In the genomic region with DNA sequence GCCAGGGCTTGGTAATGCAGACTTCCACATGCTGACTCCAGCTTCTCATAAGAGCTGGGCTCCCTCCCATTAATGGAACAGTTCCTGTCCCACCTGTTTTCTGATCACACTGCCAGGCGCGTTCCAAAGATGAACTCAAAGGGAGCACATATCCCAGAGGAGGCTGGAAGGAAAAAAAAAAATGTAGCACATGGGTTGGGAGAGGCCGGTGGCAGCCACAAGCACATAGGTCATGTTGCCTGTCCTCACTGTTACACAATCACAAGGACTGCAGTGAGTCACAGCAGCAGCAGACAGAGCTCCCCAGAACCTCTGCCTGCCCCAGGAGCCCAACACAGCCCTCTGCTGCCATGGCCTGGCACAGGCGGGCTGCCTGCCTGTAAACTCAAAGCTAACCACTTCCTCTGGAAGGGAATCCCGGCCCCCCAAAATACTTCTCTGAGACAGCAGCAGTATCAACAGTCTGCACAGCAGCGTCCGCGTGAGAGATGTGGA, we compare ENCODE assay signal across 8 mouse cellular contexts.
DNase-seq lines count a peak whose midpoint lies in the region; ATAC-seq and TF ChIP-seq lines count a peak whose summit lies in the region.

No protein-coding gene starts in this region.

- H3K27ac ChIP-seq in liver, embryonic 14.5 days, result no peak overlapping the region
- no peak overlapping the region for H3K27ac ChIP-seq in midbrain, postnatal 0 days (ENCODE audit: low read depth, low read length)
- H3K27ac ChIP-seq in forebrain, embryonic 11.5 days (ENCODE audit: low read depth, low read length), result no peak overlapping the region

- H3K9ac ChIP-seq in liver, embryonic 14.5 days (replicated peaks), result no peak overlapping the region
- H3K9ac ChIP-seq in midbrain, postnatal 0 days (replicated peaks; ENCODE audit: low read length, poor library complexity, severe bottlenecking), result no peak overlapping the region
- H3K9ac ChIP-seq in forebrain, embryonic 11.5 days (ENCODE audit: low read length), result no peak overlapping the region

- TF ChIP-seq EP300 in liver, embryonic 14.5 days (IDR thresholded peaks at IDR 0.05; ENCODE audit: low read depth), result no peak

- DNase-seq in CD8-positive naive resting alpha-beta T cell, adult 2 months (ENCODE audit: low read depth in 2 of 2, low spot score in 2 of 2), result peak; percentile 43 to 62
- DNase-seq in adrenal gland, adult 18-20 months (ENCODE audit: low spot score in 2 of 2), result peak; percentile 57 to 59
- DNase-seq in heart, adult 18-20 months, result peak; percentile 61 to 85
- DNase-seq in liver, embryonic 14.5 days (ENCODE audit: low read depth in 3 of 3, low spot score in 3 of 3), result peak in 2 of 3 experiments; percentile 15 to 27
- peak; percentile 13 to 17 for DNase-seq in right cerebral cortex, postnatal 36 days (ENCODE audit: low spot score in 2 of 2)
- DNase-seq in midbrain, postnatal 0 days (ENCODE audit: low spot score), result no peak
- no peak for DNase-seq in spleen, postnatal 4 days (ENCODE audit: low spot score in 2 of 2)
- no peak for DNase-seq in forebrain, embryonic 11.5 days (ENCODE audit: low spot score)

- peaks cover 0 to 8% of the 10 kb centered on the region in 2 experiments; a peak in 2 of 4 replicates for H3K4me1 ChIP-seq in liver, embryonic 14.5 days (replicated peaks; ENCODE audit: control insufficient read depth in 2 of 2, insufficient read depth in 2 of 2, low read length in 1 of 2)
- no peaks in the 10 kb centered on the region for H3K4me1 ChIP-seq in midbrain, postnatal 0 days (ENCODE audit: insufficient read depth, low read length)
- no peaks in the 10 kb centered on the region for H3K4me1 ChIP-seq in forebrain, embryonic 11.5 days (replicated peaks; ENCODE audit: control insufficient read depth, insufficient read depth, low read length)

- no peak overlapping the region for H3K4me2 ChIP-seq in liver, embryonic 14.5 days (ENCODE audit: low read depth)
- no peak overlapping the region for H3K4me2 ChIP-seq in midbrain, postnatal 0 days (ENCODE audit: low read depth, low read length, poor library complexity, severe bottlenecking)
- no peak overlapping the region for H3K4me2 ChIP-seq in forebrain, embryonic 11.5 days (ENCODE audit: low read depth, low read length, severe bottlenecking)

- TF ChIP-seq CTCF in liver, embryonic 14.5 days (IDR thresholded peaks at IDR 0.05; ENCODE audit: low read depth), result peak; percentile 47
- TF ChIP-seq CTCF in midbrain, postnatal 0 days (IDR thresholded peaks at IDR 0.05), result no peak

- 25% methylated on average over 8 of the region's 8 CpGs for WGBS in liver, embryonic 14.5 days (ENCODE audit: insufficient replicate concordance)
- WGBS in midbrain, postnatal 0 days, result 80% methylated on average over 8 of the region's 8 CpGs
- WGBS in forebrain, embryonic 11.5 days, result 82% methylated on average over 8 of the region's 8 CpGs

- no peaks in the 10 kb centered on the region for H3K36me3 ChIP-seq in liver, embryonic 14.5 days (replicated peaks; ENCODE audit: control insufficient read depth, insufficient read depth, low read depth)
- no peaks in the 10 kb centered on the region for H3K36me3 ChIP-seq in midbrain, postnatal 0 days (ENCODE audit: insufficient read depth, low read length)
- no peaks in the 10 kb centered on the region for H3K36me3 ChIP-seq in forebrain, embryonic 11.5 days (ENCODE audit: control insufficient read depth, insufficient read depth, low read length)

- H3K27me3 ChIP-seq in liver, embryonic 14.5 days (ENCODE audit: control insufficient read depth, insufficient read depth, low read length), result no peaks in the 10 kb centered on the region
- H3K27me3 ChIP-seq in midbrain, postnatal 0 days (ENCODE audit: insufficient read depth, low read length), result no peaks in the 10 kb centered on the region
- no peaks in the 10 kb centered on the region for H3K27me3 ChIP-seq in forebrain, embryonic 11.5 days (ENCODE audit: control insufficient read depth, insufficient read depth, low read length)

- peak; percentile 56 for ATAC-seq in liver, embryonic 14.5 days (ENCODE audit: insufficient read depth)
- ATAC-seq in midbrain, postnatal 0 days (ENCODE audit: low FRiP score), result no peak
- no peak for ATAC-seq in forebrain, embryonic 11.5 days (replicated peaks; ENCODE audit: low FRiP score)

- no peak overlapping the region for H3K4me3 ChIP-seq in liver, embryonic 14.5 days (ENCODE audit: insufficient read depth in 1 of 2, low read depth in 2 of 2, low read length in 2 of 2)
- H3K4me3 ChIP-seq in midbrain, postnatal 0 days (ENCODE audit: low read depth, low read length), result no peak overlapping the region
- H3K4me3 ChIP-seq in forebrain, embryonic 11.5 days (ENCODE audit: low read depth, low read length), result no peak overlapping the region

- no peaks in the 10 kb centered on the region for H3K9me3 ChIP-seq in liver, embryonic 14.5 days (ENCODE audit: control insufficient read depth, low read length)
- H3K9me3 ChIP-seq in midbrain, postnatal 0 days (ENCODE audit: low read length), result 0 out of 2 replicates have a peak, but pooled peaks cover 6% of the 10 kb centered on the region
- H3K9me3 ChIP-seq in forebrain, embryonic 11.5 days (ENCODE audit: control insufficient read depth, low read length), result no peaks in the 10 kb centered on the region; the same call in 1 of the 2 replicates

Comparison
In these comparisons a context has a peak if more than half of its experiments do, and no peak if none do; other contexts are left out.
1. DNase-seq: peak in CD8-positive naive resting alpha-beta T cell, adult 2 months (2 of 2), adrenal gland, adult 18-20 months (2 of 2), heart, adult 18-20 months (2 of 2), liver, embryonic 14.5 days (2 of 3) and right cerebral cortex, postnatal 36 days (2 of 2); none in midbrain, postnatal 0 days (single experiment), spleen, postnatal 4 days (0 of 2) and forebrain, embryonic 11.5 days (single experiment).